Mouse (Mus musculus): ENCODE results near the gene Letmd1.
"Not testable (repeated sequence)": the region's sequence is repeated elsewhere in the genome, so short reads cannot be mapped to it uniquely, and the experiment has no call there.

Gene Letmd1

DNA sequence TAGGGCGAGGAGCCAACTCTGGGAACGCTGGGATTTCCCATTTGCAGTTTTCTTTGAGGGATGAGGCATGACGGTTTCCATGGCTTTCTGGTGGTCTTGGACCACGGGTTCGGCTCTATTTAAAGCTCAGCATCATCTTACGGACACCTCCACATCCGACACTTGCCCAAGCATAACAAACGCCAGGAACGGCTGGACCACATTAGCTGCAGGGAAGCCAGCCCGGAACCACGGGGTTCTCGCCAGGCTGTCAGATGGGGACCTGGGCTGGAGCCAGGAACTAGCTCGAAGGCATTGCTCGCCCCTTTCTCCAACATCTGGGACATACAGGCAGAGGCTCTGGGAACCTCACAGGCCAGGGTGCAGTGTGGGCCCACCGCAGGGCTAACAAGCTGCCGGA lies 17.6 kb upstream of the Letmd1 start:
- no peak for DNase-seq (ENCODE audit: low spot score in 2 of 2)

DNA sequence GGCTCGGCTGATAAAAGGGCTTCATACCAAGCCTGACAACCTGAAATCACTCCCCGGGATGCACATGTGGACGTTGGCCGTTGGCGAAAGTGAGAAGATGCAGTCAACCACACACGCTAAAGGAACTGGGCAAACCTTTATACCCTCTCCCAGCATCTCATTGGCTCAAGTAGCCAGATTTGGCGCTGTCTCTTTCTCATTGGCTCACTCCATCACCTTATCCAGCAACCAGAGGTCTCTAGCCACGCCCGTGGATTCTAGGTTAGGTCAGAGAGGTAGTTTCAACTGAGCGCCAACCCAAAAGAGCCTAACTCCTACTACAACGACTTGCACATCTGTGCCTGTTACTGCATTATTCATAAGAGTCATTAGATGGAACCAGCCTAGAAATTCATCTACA lies 16.3 kb upstream of the Letmd1 start:
- DNase-seq (ENCODE audit: low spot score in 2 of 2) = no peak

DNA sequence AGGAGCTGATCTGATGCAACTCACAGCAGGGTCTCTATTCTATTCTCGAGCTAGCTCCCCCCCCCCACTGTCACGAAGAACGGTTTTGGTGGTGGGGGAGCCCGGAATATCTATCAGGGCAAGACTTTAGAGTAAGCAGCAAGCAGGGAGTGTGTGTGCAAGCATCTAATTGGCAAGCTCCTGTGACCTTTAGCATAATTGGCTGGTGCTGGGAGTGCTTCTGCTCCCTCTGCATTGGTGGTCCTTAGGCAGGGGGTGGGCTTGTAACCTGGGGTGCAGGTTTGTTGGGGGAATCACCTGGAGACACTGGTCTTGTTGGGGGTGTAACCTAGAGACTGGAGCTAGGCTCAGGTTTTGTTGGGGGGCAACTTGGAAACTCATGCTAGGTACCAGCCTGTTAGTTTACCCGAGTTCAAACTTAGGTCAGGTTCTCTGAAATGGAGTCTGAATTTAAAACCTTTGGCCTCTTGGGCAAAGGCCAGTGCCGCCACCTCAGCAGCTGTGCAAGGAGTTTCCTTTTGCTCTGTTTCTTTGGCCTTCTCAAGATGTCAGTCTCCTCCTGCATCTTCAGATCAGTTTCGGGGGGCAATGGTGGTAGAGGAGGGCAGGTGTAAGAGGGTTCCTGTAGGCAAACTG lies 12.3 kb upstream of the Letmd1 start:
- no peak for DNase-seq (ENCODE audit: low spot score in 2 of 2)

DNA sequence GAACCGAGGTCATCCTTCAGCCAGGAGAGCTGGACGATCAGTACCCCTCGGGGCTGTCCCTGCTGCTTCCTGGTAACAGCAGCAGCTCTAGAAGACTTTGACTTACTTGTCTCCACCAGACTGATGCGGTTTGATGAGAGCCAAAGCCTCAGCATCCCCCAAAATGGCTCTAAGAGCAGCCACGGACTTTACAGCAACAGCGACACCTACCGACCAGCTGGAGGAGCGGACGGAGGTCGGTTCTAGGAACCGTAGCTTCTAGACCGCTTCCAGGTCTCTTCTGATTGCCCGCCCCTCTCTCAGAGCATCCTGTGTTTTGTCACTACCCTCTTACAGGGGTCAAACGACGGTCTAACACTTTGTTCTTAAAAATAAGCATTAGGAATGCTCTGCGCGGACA lies 11.5 kb upstream of the Letmd1 start:
- peak; percentile 48 to 61 for DNase-seq (ENCODE audit: low spot score in 2 of 2)

DNA sequence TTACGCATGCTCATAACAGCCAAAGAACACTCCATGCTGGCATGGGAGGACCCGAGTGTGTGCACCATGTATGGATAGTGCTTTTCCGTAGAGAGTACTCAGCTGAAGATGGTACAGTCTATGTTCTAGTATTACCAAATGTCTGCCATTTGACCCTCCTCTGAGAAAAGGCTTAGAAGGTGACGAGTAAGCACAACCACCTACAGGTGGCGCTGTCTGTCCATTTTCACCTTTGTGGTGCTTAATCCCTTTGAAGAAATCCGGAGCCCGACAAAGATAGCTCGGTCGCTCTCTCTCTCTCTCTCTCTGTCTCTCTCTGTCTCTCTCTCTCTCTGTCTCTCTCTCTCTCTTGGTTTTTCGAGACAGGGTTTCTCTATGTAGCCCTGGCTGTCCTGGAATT lies 10.8 kb upstream of the Letmd1 start:
- DNase-seq (ENCODE audit: low spot score in 2 of 2) = no peak

DNA sequence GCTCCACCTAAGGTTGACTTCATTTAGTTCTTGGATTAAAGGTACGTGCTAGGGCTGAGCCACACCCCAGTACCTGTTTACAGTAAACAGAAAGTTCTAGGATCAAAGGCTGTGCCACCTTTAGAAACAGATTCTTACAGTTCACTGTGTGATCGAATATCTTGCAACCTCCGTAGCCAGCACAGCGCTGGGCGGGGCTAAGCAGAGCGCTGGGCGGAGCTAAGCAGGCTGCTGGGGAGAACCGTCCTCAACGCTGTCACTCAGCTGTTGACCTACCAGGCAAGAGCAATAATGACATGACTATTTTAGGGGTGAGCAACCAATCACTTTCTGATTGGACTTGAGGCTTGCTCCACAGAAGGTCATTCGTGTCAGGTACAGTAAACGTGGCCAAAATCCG lies 7.9 kb upstream of the Letmd1 start:
- no peak for DNase-seq (ENCODE audit: low spot score in 2 of 2)

DNA sequence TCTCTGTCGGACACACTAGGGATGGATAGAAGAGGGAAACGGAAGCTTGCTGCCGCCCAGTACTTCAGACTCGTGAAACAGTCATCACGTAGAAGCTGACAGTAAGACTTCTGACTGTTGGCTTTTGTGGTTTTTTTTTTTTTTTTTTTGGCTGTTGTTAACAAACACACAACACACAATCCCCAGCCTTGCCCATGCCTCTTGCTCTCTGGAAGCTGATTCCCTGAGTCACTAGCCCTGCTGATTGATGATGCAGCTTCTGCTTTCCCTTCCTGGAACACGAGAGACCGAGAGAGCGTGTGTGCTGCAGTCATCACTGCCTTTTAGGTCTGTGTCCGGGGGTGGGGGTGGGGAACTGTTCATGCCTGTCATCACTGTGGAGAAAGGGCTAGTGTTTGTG lies 7.2 kb upstream of the Letmd1 start:
- DNase-seq (ENCODE audit: low spot score in 2 of 2) = no peak

DNA sequence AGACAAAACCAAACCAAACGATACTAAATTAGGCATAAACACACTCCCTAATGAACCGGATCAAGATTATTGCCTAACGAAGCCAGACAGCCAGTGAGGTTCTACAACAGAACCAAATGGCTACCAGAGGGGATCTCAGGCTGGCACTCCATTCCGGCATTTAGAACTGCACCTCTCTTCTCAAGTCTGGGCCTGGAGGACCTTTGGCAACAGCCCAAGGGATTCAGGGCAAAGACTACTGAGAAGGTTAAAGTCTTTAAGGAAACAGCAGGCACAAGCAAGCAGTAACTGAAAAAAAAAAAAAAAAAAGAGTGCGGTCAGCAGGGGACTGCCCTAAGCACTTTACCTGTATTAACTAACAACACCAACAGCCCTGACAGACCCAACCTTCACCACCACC lies 6.7 kb upstream of the Letmd1 start:
- no peak for DNase-seq (ENCODE audit: low spot score in 2 of 2)

DNA sequence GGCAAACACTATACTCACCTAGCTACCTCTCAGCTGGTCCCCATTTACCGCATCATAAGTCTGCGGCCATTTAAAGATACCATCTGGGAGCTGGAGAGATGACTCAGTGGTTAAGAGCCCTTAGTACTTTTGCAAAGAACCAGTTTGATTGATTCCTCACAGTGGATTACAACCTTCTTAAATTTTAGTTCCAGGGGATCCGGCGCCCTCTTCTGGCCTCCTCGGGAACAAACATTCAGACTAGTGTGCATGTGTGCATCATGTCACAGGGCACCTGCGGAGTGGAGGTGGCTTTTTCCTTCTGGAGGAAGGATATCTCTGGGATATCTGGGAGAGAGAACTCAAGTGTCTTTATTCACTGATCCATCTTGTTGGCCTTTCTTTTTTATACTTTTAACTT lies 5.1 kb upstream of the Letmd1 start:
- peak; percentile 59 to 65 for DNase-seq (ENCODE audit: low spot score in 2 of 2)

DNA sequence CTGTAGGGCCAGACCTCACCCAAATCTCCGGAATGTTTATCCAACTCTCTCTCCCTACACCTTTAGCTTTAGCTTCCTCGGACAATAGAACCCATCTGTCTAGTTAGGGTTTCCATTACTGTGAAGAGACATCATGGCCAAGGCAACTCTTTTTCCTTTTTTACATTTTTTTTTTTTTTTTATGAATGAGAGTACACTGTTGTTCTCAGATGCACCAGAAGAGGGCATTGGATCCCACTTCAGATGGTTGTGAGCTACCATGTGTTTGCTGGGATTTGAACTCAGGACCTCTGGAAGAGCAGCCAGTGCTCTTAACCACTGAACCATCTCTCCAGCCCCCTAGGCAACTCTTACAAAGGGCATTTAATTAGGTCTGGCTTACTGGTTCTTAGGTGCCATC lies 3.4 kb upstream of the Letmd1 start:
- DNase-seq (ENCODE audit: low spot score in 2 of 2) = no peak

DNA sequence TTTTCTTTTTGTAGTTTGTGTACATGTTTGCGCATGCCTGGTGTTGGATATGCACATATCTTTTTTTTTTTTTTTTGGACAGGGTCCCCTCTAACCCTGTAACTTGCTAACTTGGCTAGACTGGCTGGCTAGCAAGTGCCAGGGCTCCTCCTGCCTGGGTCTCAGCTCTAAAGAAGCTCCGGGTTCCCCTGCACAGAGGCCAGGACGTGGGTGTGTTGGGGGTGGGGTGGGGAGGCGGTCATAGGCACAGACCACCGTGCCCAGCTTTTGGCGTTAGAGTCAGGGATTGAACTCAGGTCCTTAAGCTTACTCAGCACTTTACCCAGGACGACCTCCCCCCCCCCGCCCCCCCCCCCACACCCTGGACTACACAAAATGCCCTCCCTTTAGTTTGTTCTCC lies 1.1 kb upstream of the Letmd1 start:
- no peak for DNase-seq (ENCODE audit: low spot score in 2 of 2)

DNA sequence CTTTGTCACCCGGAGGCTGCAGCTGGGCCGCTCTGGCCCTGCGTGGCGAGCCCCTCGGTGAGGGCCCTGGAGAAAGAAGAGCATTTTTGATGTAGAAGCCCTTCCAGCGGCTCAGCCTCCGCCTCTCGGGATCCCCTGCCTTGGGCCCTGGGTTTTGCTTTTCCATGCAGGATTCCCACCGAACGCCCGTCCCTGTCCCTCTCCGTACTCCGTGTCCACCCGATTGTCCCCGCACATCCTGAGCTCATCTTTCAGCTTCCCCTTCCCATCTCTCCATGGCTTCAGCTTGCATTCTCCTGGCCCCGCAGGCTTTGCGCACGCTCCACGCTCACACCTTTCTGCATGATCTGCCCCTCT lies 344 bp downstream of the Letmd1 start:
- no peak for DNase-seq (ENCODE audit: low spot score in 2 of 2)

DNA sequence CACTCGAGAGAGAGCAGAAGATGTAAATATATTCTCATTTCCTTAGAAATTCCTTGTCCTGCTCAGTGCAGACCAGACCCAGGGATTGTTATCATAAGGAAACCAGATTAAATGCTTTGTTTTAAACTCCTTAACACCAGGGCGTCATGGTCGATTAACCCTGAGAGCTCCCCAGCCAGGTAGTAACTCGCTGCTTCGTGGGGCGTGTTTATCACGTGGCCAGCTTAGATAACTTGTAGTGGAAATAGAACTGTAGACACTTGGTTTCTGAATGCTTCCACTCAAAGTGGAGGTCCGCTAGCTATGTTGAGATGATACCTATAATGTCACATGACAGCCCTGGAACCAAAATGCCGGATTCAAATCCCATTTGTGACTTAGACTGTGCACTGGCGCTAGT lies 1.2 kb downstream of the Letmd1 start:
- DNase-seq (ENCODE audit: low spot score in 2 of 2) = no peak

DNA sequence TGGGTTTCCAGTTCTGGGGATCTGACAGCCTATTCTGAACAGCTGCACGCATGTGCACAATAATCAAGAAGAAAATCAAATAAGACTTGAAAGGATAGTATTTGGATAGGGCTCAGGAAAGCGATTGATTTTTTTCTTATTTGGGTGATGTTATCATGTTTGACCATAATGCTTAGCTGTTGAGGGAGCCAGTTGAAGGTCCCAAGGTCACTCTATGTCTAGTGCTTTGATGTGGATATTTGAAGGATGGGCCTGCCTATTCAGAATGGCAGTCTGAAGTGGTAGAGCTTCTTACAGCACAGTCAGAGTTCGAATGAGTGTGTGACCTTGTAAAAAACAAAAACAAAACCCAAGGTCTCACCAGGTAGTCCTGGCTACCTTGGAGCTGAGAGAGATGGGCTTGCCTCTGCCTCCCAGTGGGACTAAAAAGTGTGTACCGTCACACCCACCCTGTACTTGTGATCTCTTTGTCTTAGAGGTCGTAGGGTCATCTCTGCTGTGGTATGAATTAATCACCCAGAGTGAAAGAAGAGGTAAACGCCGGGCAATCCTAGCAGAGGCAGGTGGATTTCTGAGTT lies 5.2 kb downstream of the Letmd1 start:
- no peak for DNase-seq (ENCODE audit: low spot score in 2 of 2)

DNA sequence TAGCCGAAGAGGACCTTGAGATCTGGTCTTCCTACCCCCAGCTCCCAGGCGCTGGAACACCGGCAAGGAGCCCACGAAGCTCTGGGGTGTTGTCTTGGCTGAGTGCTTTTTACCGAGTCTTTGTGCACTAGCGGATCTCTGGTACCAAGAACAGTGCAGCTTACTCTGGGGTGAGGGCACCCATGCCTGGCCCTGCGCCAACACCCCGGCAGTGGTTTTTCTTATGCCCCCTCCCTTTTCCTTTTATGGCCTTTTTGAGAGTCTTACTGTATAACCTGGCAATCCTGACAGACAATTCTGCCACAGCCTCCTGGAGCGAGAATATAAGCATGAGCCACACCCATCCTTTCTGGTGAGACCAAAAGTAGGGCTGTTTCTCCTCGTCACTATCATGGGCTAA lies 9.5 kb downstream of the Letmd1 start:
- no peak for DNase-seq (ENCODE audit: low spot score in 2 of 2)

DNA sequence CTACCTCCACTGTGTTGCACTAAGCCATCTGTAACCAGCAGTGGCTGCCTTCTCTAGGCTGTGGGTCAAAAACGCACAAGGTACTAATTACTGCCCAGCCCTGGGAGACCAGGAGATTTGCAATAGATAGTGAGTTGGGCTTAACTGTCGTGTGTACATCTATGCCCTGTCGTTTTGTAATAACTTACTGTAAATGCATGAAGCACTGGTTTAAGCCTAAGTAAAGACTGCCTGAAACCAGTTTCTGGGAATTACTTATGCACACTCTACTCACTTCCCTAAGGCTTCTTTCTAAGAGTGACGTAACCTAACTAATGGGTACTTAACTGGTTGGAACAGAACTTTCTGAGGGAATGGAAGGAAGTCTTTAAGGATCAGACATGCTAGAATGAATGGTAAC lies 10.1 kb downstream of the Letmd1 start:
- no peak for DNase-seq (ENCODE audit: low spot score in 2 of 2)

DNA sequence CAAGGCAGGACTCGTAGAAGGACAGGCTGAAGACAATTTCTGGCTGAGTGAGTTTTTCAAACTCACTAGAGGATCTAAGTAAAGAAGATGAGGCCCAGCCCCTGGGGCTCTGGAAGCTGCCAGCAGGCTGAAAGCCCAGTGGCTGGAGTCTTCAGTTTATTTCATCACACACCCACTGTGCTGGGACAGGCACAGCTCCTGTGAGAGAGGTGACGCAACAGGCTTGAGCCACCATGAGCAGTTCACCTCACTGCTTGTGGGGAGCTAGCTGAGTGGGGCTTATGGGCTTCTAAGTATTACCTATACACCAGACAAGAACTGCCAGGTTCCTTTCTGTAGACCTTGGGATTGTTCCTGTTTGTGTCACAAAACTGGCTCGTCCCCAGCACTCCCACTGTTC lies 16.8 kb downstream of the Letmd1 start:
- DNase-seq (ENCODE audit: low spot score in 2 of 2) = no peak

DNA sequence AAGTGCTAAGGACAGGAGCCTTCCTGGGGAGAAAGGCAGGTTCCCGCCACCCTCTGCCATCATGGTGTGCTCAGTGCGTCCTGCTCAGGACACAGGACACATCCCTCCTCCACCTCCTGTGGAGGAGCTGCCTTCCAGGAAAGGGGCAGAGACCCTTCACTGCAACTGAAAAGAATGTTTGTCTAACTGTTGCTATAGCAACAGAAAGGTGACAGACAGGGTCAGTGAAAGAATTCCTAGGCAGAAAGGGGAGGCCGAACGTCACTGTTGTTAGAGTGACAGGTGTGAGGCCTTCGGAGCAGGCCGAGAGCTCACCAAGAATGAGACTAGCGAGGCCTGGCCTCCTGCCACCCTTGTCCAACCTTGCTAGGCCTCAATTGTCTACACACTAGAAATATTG lies 17.6 kb downstream of the Letmd1 start:
- DNase-seq (ENCODE audit: low spot score in 2 of 2) = no peak

DNA sequence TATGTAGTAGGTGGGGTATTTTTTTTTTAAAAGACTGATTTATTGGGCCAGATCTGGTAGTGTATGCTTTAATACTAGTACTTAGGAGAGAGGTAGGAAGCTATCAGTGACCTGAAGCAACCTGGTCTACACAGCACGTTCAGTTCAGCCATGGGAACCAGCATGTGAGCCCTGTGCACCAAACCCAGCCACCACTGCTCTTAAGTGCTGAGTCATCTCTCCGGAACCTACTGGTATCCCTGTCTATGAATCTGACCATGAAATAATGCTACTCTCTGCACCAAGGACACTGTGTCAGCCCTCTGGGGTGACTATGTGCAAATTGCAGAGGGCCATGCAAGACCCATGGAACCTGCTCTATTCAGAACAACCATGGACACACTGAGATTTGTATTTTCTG lies 18.2 kb downstream of the Letmd1 start:
- no peak for DNase-seq (ENCODE audit: low spot score in 2 of 2)

DNA sequence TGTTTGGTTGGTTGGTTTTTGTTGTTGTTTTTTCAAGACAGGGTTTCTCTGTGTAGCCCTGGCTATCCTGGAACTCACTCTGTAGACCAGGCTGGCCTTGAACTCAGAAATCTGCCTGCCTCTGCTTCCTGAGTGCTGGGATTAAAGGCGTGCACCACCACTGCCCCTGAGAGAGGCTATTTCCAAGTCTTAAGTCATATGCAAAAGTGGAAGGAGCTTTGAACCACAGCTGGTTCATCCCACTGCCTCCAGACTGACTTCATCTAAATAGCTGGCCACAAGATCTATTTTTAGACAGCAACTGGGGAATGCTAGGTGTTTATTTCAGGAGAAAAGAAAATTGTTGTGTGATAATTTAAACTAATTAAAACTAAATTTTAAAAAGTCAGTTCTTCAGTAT lies 19.5 kb downstream of the Letmd1 start:
- not testable (repeated sequence) for DNase-seq (ENCODE audit: low spot score in 2 of 2)

DNA sequence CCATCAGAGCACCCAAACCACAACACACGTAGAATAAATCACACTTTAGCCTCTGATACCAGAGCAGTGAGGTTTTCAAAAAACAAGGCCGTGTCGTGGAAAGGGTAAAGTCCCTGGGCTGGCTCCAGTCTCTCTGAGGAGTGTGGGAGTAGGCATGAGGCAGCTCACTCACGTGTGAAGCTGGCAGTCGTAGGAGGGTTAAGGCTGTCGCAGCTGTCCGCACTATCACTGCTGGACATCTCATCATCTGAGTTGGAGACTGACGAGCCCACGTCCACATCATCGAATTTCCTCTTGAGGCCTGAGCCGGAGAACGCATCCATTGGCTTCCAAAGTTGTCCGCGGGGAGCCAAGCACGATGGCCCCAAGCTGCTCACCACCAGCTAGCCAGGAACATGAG lies 20.4 kb downstream of the Letmd1 start:
- no peak for DNase-seq (ENCODE audit: low spot score in 2 of 2)

DNA sequence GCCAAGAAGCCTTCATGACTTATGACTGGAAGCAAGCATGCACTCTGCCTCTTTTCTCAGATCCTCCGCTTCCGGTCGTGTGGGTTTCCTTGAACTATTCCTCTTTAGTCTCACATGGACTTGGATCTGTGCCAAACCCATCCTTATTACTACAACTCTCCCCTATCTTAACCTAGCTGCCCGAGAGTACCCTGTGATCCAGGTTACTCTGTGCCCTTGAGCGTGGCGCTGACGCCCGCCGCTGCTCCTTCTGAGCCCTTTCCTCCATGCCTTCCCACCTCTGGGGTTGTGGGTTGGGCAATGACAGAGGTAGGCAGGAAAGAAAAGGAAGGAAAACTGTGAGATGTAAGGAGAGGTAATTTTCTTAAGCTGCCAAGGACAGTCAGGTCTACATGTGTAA lies 23.1 kb downstream of the Letmd1 start:
- no peak for DNase-seq (ENCODE audit: low spot score in 2 of 2)

DNA sequence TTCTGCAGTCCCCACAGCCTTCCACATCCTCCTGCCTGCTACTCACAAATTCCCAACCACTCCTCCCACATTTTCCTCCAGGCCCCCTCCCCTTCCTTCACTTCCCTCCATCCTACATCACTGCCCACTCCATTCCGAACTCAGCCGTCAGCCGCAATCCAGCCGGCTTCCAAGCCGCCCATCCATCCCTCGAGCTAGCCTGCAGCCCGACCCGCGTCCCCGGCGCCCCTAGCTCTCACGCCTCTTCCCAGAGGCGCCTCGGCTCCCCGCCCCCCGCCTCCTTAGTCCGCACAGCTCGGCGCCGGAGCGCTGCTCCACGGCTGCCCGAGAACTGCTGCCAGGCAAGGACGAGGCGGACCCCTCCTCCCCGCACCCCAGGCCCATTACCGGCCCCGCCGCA lies 25.8 kb downstream of the Letmd1 start:
- DNase-seq (ENCODE audit: low spot score in 2 of 2) = no peak

DNA sequence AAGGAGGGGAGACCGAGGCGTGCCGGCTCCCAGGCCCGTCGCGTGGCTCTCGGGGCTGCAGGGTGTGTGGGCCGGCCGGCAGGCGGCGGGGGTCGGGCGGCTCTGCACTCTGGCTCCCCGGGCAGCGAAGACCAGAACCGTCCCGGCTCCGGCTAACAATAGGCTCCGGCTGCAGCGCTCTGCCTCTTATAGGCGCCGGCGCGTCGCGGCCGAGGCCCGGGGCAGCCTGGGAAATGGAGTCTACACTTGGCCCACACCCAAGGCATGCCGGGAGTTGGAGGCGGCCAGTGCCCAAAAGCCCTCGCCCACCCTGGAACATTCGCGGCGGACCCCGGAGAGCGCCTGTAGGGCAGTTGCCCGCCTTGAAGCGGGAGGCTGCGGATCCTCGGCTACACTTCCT lies 26.3 kb downstream of the Letmd1 start, which contains the start of gene Csrnp2:
Gene Csrnp2, minus strand, starts transcription at position 387 of the 400 bp plus-strand sequence.
- peak; percentile 89 to 90 for DNase-seq (ENCODE audit: low spot score in 2 of 2)
